Mouse (Mus musculus) WW6 (cell line): ENCODE measurements around the gene Tmem60.

ENCODE experiments used
- DNase-seq: peaks from one replicate; pipeline ENCODE4 v3.0.0-alpha.2; 2013; ENCODE audit warnings: low read depth, low spot score

The Tmem60 gene

DNA sequence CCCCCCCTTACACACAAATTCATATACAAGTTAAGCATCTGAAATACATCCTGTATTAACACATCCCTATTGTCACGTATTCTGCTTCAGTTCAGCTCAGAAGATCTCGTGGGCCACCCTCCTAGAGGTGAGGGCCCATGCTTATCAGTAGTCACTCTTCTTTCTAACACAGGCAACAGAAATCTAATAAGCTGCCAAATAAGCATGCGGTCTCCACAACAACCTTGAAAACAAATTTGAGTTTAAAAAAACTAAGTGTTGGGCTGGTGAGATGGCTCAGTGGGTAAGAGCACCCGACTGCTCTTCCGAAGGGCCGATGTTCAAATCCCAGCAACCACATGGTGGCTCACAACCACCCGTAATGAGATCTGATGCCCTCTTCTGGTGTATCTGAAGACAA, 24.2 kb downstream of the Tmem60 start:
- DNase-seq: no peak

- DNase-seq: no peak
Observed at GRCm38 (mm10) chr5:20911741-20912140, 29.8 kb downstream of the Tmem60 start.

DNA sequence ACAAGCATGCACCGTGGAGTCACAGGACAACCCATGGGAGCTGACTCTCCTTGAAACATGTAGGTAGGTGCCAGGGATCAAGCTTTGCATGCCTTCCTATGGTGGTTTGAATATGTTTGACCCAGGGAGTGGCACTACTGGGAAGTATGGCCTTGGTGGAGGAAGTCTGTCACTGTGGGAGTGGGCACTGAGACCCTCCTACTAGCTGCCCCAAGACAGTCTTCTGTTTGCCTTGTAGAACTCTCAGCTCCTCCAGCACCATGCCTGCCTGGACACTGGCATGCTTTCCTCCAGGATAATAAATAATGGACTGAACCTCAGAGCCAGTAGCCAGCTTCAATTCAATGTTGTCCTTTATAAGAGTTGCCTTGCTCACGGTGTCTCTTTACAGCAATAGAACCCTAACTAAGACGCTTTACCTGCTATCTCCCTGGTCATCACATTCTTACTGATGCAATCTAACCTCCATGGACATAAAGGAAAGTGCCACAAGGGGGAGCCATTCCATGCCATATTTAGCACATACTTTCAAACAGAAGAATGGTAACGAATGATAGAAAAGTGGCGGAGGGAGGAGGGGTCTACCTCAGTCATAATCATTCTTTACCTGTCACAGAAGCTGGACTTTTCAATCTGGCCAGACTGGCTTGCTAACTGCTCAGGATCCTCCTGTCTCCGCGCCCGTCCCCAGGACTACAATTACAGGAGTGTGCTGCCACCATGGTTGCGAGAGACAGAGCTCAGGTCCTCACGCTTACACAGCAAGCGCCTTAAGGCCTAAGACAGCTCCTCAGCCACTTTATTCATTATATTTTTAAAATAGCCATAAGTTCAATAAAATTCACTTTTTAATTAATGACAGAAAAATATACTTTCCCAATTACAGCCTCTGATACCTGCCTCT, 31.6 kb downstream of the Tmem60 start:
- DNase-seq: peak; percentile 42

DNA sequence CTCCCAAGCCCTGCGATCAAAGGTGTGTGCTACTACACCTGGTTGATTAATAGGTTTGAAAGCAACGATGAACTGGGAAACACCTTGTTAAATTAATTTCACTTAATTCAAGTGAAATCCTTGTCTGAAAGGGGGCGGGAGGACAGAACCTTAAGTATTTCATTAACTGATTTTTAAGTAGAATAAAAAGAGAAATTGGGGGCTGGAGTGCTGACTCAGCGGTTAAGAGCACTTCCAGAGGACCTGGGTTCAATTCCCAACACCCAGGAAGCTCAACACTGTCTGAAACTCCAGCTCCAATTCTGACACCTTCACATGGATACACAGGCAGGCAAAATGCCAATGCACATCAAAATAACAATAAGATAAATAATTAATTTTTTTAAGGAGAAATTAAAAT, 37.0 kb downstream of the Tmem60 start:
- DNase-seq: no peak

DNA sequence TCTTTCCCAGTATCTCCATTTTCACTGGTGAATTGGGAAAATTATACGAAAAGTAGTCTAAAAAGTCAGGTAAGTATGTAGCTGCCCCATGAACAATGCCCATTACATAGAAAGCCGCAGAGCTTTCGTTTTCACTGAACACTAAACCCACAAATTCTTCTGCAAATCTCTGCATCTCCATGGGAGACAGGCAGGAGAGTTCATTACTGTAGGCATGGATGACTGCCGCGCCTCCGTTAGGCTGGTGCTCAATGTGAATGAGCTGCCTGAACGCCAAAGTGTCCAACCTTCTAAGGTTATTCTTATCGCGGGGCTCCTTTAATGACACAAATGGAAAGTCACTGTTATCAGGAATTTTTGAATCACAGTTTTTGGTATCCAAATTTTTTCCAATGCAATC, 37.6 kb downstream of the Tmem60 start:
- DNase-seq: no peak

DNA sequence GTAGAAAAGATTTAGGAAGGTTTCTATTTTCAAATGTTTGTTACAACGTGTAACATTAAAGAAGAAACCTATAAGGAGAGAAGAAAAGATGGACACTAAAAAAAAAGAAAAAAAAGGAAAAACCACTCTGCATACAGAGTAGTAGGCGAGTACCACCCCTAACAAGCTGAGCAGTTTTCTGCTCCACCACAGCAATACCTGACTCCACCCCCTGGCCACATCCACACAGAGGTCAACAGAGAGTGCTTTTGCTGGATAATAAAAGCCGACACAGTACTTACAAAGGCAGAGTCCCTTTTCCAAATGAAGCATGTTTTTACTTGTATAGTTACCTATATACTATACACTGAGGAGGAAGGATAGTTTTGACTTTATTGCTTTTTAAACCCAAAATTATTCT, 42.6 kb downstream of the Tmem60 start:
- no peak for DNase-seq

- no peak for DNase-seq
Observed at GRCm38 (mm10) chr5:20925451-20925850, 43.5 kb downstream of the Tmem60 start.

DNA sequence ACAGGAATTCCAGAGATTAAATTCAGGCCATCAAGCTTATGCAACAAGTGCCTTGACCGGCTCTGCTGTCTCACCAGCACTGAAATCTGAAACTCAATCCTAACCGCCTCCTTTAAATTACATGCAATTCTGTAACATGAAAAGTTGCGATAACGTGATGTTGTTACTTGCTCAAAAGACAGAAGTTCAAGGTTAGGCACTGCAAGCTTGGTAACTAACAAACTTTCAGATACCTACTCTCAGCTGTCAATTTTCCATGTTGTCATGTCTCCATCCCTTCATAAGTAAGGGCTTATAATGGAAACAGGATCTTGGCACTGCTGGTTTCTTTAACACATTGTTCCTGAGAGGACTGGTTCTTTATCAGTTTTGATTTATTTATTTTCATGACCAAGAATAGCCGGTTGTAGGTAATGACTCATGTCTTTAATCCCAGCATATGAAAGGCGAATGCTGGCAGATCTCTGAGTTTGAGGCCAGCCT, 47.7 kb downstream of the Tmem60 start:
- no peak for DNase-seq

DNA sequence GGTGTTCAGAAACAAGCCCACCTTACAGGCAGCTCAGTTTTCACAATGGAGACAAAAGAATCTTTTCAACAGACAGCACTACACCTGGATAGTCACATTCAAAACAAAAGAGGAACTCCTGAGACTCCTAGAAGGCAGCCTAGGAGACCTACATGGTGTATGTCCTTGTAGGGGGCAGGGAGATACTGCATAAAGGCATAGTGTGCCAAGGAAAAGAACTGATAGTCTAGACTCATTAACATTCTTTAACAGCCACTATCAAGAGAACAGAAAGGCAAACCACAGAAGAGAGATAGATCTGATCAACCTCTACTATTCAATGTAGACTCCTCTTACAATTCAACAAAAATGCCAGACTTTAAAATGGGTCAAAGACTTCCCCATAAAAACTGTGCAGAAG, 48.4 kb downstream of the Tmem60 start:
- DNase-seq: no peak

DNA sequence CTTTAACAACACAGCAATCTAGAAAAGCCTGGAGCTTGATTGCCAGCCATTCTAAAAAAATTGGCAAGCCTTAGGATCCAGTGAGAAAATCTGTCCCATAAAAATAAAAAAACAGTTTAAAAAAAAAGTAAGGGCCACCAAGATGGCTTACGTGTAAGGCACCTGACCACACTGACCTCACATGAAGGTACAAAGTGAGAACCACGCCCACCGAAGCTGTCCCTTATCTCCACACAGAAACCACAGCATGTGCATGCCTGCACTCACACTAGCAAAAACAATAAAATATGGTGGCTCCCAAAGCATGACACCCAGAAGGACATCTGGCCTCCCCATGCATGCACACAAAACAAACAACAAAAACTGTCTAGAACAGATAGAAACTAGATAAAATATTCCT, 49.3 kb downstream of the Tmem60 start:
- no peak for DNase-seq

DNA sequence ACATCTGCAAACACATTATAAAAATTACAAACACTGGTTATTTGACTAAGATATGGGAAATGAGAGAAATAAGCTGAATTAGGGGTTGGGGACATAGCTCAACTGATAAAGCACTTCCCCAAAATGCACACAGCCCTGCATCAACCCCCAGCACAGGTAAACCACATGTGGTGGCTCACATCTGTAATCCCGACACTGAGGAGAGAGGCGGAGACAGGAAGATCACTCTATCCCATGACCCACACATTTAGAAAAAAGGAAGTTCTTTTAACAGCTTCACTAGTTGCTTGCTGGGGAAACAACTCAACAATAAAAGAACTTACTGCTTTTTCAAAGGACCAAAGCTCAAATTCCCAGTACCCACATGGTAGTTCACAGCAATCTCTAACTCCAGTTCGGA, 50.6 kb downstream of the Tmem60 start:
- no peak for DNase-seq

DNA sequence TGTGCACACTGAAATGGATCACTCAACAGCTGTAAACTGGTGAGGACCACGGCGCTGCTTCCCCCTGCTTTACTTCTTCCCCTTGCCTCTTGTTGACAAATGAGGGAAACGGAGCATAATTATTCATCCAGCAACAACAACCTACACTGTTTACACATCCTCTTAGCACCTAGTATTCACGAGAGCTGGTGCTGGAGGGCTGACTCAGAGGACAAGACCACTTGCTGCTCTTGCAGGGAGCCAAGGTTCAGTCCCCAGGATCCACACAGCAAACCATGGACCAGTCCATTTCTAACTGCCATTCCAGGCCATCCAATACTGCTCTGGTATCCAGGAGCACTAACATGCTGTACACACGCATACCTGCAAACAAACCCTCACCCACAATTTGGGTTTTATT, 53.9 kb downstream of the Tmem60 start:
- DNase-seq: no peak
